Comparison of ENCODE assay signal across 23 mouse cellular contexts in genomic region chr10:117658522-117659429, GRCm38 (mm10). TPM values are rescaled to one million over a fixed set of nuclear protein-coding genes. Genes with fewer than 3 reads are reported as not detected.
DNase-seq lines count a peak whose midpoint lies in the region; ATAC-seq and TF ChIP-seq lines count a peak whose summit lies in the region.
"Had no signal": no experiment of that assay in that cellular context is flagged by ENCODE, and none has a peak within 500 bp of the region (broad histone marks: within the 10 kb centered on the region; RNA-seq: fewer than 3 reads in every experiment).

No protein-coding gene starts in this region.

- H3K27me3 ChIP-seq in thymus, adult 2 months (ENCODE audit: control insufficient read depth, insufficient read depth, low read length) = no peaks in the 10 kb centered on the region
- H3K27me3 ChIP-seq in embryonic facial prominence, embryonic 14.5 days (replicated peaks; ENCODE audit: control insufficient read depth, insufficient read depth, low read length) = no peaks in the 10 kb centered on the region
- no peaks in the 10 kb centered on the region for H3K27me3 ChIP-seq in hindbrain, embryonic 10.5 days (ENCODE audit: insufficient read depth, poor library complexity, severe bottlenecking)

- TF ChIP-seq POLR2A in thymus, adult 2 months (IDR thresholded peaks at IDR 0.05; ENCODE audit: control insufficient read depth, extremely low read depth, insufficient read depth, low read length, poor library complexity) = no peak

- no peak overlapping the region for H3K4me2 ChIP-seq in embryonic facial prominence, embryonic 14.5 days (ENCODE audit: low read depth, low read length)
- H3K4me2 ChIP-seq: heart, embryonic 11.5 days; hindbrain, embryonic 14.5 days had no signal

- 92% methylated on average over 14 of the region's 14 CpGs for WGBS in thymus, adult 2 months
- WGBS in embryonic facial prominence, embryonic 14.5 days = 78% methylated on average over 14 of the region's 14 CpGs
- WGBS in hindbrain, embryonic 10.5 days = 91% methylated on average over 14 of the region's 14 CpGs

- no peak overlapping the region for H3K4me3 ChIP-seq in thymus, adult 2 months (ENCODE audit: control insufficient read depth, insufficient read depth, low read length)
- no peak overlapping the region for H3K4me3 ChIP-seq in embryonic facial prominence, embryonic 14.5 days (ENCODE audit: low read depth, low read length)
- H3K4me3 ChIP-seq in hindbrain, embryonic 10.5 days = no peak overlapping the region
- H3K4me3 ChIP-seq: erythroblast, embryonic 14.5 days; forebrain, embryonic 10.5 days had no signal

- peaks cover 19% of the 10 kb centered on the region for H3K4me1 ChIP-seq in thymus, adult 2 months (replicated peaks; ENCODE audit: control insufficient read depth, insufficient read depth, low read length)
- peaks cover 15% of the 10 kb centered on the region; the same call in 1 of the 2 replicates for H3K4me1 ChIP-seq in embryonic facial prominence, embryonic 14.5 days (ENCODE audit: control insufficient read depth, insufficient read depth, low read length)
- H3K4me1 ChIP-seq in hindbrain, embryonic 10.5 days (replicated peaks) = peaks cover 13% of the 10 kb centered on the region

- 0 out of 2 replicates have a peak, but pooled peaks have one; percentile 26 for ATAC-seq in embryonic facial prominence, embryonic 14.5 days (ENCODE audit: low read depth)
- peak; percentile 27 to 51; a peak in 3 of 4 replicates for ATAC-seq in hematopoietic stem cell, adult 5-6 weeks (replicated peaks in 1 of 2; ENCODE audit: insufficient read depth in 1 of 2, low FRiP score in 2 of 2, low TSS enrichment in 1 of 2, low read depth in 1 of 2, poor library complexity in 2 of 2, severe bottlenecking in 2 of 2)
- ATAC-seq: forebrain, embryonic 14.5 days; forebrain, postnatal 0 days; hindbrain, postnatal 0 days; intestine, embryonic 16.5 days had no signal

- DNase-seq in thymus, adult 2 months = no peak
- DNase-seq in thymus, postnatal 4 days = no peak
- no peak for DNase-seq in embryonic facial prominence, embryonic 14.5 days (ENCODE audit: low spot score)
- DNase-seq in adrenal gland, adult 2 months = no peak
- no peak for DNase-seq in hindbrain, embryonic 10.5 days (ENCODE audit: low spot score)
- DNase-seq: adrenal gland, postnatal 14 days; cerebellum, adult 11 months; cerebellum, adult 2 months; cerebellum, adult 9-11 months; cerebellum, postnatal 36 days; embryo, embryonic 11 days; forebrain, postnatal 0 days; gastrocnemius, postnatal 10 days; gastrocnemius, postnatal 36 days; kidney, adult 18-20 months had no signal

- TF ChIP-seq CTCF in thymus, adult 2 months (IDR thresholded peaks at IDR 0.05; ENCODE audit: borderline replicate concordance, control insufficient read depth, extremely low read depth, insufficient read depth, low read length, poor library complexity) = no peak

- peak overlapping the region; percentile 61; the same call in 1 of the 2 replicates for H3K27ac ChIP-seq in thymus, adult 2 months (ENCODE audit: control insufficient read depth, insufficient read depth, low read length)
- H3K27ac ChIP-seq in embryonic facial prominence, embryonic 14.5 days (replicated peaks; ENCODE audit: low read depth, low read length) = no peak overlapping the region
- H3K27ac ChIP-seq in hindbrain, embryonic 10.5 days = no peak overlapping the region
- H3K27ac ChIP-seq: forebrain, embryonic 10.5 days; hindbrain, embryonic 14.5 days; hindbrain, postnatal 0 days had no signal

- H3K9ac ChIP-seq in embryonic facial prominence, embryonic 14.5 days (ENCODE audit: low read depth, low read length) = no peak overlapping the region
- H3K9ac ChIP-seq: forebrain, postnatal 0 days; hindbrain, embryonic 14.5 days had no signal

- H3K9me3 ChIP-seq in embryonic facial prominence, embryonic 14.5 days (ENCODE audit: control insufficient read depth, low read length) = no peaks in the 10 kb centered on the region
- no peaks in the 10 kb centered on the region for H3K9me3 ChIP-seq in hindbrain, embryonic 10.5 days
- H3K9me3 ChIP-seq: forebrain, embryonic 10.5 days had no signal

- H3K36me3 ChIP-seq in thymus, adult 2 months (ENCODE audit: control insufficient read depth, insufficient read depth, low read length) = no peaks in the 10 kb centered on the region
- no peaks in the 10 kb centered on the region for H3K36me3 ChIP-seq in embryonic facial prominence, embryonic 14.5 days (ENCODE audit: control insufficient read depth, insufficient read depth, low read length)
- no peaks in the 10 kb centered on the region for H3K36me3 ChIP-seq in hindbrain, embryonic 10.5 days
- H3K36me3 ChIP-seq: forebrain, embryonic 10.5 days had no signal

RNA-seq across cellular contexts. Expression of gene Cpm, which starts 29.5 kb away (rescaled TPM):
- 3.2 and 3.6 TPM in 2 replicates for polyA plus RNA-seq in thymus, adult 2 months (2012; rRNA removed)
- 37.6 and 43.6 TPM in 2 replicates for polyA plus RNA-seq in embryonic facial prominence, embryonic 14.5 days (2014; fragmentation: Nextera tagmentation; extraction: Ambion mirVana)
- 0.31 and 1.4 TPM in 2 replicates for total RNA-seq in hematopoietic stem cell, adult 5-6 weeks (2017)
- total RNA-seq in adrenal gland, adult 2 months (2021) = 10 to 100 TPM; 21.4 to 29.3 TPM
- 14.6 and 19.2 TPM in 2 replicates for polyA plus RNA-seq in adrenal gland, adult 2 months (2012; rRNA removed)
- 5.9 and 6.0 TPM in 2 replicates for polyA plus RNA-seq in hindbrain, embryonic 10.5 days (2016; fragmentation: Nextera tagmentation; extraction: Ambion mirVana)
- polyA plus RNA-seq: erythroblast, embryonic 14.5 days had no signal

RNA-seq across cellular contexts. Expression of gene Mdm2, which starts 51.8 kb away (rescaled TPM):
- 83.0 and 116 TPM in 2 replicates for polyA plus RNA-seq in thymus, adult 2 months (2012; rRNA removed)
- polyA plus RNA-seq in embryonic facial prominence, embryonic 14.5 days (2014; fragmentation: Nextera tagmentation; extraction: Ambion mirVana) = 33.8 and 34.1 TPM in 2 replicates
- 89.1 and 108 TPM in 2 replicates for total RNA-seq in hematopoietic stem cell, adult 5-6 weeks (2017)
- 10 to 100 TPM; 47.0 to 55.4 TPM for total RNA-seq in adrenal gland, adult 2 months (2021)
- 145 and 155 TPM in 2 replicates for polyA plus RNA-seq in adrenal gland, adult 2 months (2012; rRNA removed)
- polyA plus RNA-seq in hindbrain, embryonic 10.5 days (2016; fragmentation: Nextera tagmentation; extraction: Ambion mirVana) = 63.4 and 67.5 TPM in 2 replicates
